Mouse (Mus musculus) left cerebral cortex, postnatal 36 days (tissue): ENCODE measurements at regions not wholly inside any gene's neighbourhood (a gene's known extent, or its start where the extent isn't known, plus 50 kb on each side); places are given as distances from the start of the nearest gene placed in this dataset.

Experiments used
- DNase-seq, 2 experiments: peaks; one replicate each; pipeline ENCODE4 v3.0.0; 2021 to 2022; ENCODE audit warnings: low spot score in 2 of 2, mixed read lengths in 1 of 2
- intact Hi-C: fragments of 180-260 bp; cut with DNase I; formaldehyde crosslinking; loops from one replicate; pipeline ENCODE4 v1.15.1; 2025

DNA sequence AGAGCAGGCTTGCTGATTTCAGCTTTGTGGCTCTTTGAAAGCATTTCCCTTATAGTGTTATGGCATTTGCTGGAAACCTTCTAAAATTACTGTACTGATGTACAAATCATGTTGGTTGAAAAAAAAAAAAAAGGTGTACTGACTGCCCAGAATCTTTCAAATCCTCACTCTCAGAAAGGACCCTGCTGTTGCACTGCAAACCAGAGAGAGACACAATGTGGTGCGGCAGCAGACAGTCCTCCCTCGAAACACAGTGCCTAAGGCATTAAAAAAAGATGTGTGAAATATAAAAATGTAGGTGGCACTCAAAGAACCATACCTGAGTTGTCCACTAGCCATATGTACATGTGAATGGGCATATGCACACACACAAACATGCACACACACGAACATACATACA is 128.3 kb downstream of the Actr3 start:
- DNase-seq: no peak
- intact Hi-C loops: no loop called here

DNA sequence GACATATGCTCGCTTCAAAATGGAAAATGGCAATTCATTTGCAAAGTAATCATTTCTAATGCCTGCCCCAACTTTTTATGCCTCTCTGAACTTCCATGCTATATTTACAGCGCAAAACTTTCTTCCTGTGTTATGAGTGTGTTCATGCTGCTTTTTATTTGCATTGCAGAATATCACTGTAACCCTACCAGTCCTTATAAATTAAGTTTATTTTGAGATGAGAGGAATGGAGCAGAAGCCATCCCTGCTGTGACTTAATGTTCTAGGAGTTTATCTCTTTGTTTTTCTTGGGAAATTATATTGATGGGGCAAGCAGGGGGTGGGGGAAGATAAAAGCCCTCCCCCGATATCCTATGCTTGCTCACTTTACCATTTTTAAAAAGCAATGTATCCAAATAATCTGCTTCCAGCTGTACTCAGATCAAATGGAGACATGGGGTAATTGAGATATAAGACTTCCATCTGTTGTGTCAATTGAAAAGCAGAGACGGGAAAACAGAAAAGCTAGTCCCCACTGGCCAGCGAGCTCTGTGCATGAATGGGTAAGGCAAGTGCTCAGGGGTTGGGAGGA is 136.9 kb downstream of the Actr3 start:
- intact Hi-C loops: no loop called here
- no peak for DNase-seq

DNA sequence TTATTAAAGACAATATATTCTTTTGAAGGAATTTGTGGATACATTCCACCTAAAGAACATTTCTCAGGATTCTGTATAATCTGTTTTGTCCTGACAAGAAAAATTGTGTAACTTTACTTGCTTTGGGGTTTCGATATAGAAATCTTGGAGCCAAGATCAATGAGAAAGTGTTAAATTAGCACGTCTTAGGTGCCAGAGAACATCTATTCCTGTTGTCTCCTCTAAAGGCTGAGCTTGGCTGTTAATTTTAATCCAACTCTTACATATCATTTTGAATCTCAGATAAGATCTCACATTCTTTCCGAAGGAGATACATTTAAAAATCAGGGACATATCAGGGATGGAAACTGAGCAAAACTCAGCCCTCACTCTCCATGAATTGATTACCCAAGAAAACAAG is 139.9 kb downstream of the Actr3 start:
- intact Hi-C loops: no loop called here
- no peak for DNase-seq

DNA sequence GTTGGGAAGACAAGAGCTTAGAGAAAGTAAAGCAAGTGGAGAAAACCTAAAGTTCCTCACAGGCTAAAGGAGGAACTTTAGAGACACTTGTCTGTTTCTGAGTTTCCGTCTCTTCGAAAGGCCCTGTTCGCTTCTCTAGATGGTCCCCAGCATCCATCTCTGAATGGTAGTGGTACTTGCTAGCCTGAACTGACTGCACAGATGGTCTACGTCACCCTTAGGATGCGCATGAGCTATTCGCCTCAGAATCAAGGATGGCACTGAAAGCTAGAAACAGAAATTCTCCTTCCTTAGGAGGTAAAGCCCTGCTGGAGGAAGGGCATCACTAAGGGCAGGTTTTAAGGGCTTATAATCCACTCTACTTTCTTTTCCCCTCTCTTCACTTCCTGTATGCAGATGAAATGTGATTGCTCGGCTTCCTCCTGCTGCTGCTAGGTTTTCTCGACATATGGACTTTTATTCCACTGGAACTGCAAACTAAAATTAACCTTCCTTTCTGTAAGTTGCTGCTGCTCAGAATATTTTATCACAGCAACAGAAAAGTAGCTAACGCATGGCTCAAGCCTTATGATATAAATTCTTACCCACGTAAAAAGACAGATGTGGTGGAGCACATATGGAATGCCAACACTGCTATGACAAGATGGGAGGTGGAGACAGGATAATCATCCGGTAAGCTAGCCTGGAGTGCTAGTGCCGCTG is 145.1 kb downstream of the Actr3 start:
- DNase-seq: no peak
- intact Hi-C loops: no loop called here

DNA sequence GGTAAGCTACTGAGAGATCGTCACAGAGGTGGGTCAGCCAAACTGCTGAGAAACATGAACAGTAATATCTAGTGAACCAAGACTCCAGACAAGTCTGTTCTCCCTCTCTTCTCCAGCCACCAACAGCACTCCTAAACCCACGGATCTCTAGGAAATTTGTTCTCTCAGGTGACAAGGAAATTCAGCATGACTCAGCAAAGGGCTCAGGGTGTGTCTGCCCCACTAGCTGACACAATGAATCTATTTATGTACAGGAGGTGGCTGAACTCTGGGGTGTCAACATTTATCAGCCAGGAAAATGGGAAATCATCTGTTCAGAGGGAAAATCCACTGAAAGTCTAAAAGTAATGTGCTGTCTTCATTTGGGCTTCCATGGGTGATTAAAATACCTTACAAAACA is 149.2 kb downstream of the Actr3 start:
- no peak for DNase-seq
- intact Hi-C loops: no loop called here

DNA sequence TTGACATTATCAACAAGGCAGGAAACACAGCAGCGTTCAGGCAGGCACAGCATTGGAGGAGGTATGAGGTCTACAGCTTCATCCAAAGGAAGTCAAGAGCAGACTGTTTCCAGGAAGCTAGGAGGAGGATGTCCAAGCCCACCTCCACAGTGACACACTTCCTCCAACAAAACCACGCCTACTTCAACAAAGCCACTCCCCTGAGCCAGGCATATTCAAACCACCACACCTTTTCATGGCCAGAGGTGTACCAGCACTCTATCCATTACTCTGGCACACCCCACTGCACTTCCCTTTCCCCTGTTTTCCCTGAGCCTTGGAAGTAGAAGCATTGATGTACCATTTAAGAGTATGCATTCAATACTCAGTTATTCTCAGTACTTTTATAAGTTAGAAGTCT is 150.8 kb downstream of the Actr3 start:
- no peak for DNase-seq
- intact Hi-C loops: no loop called here

DNA sequence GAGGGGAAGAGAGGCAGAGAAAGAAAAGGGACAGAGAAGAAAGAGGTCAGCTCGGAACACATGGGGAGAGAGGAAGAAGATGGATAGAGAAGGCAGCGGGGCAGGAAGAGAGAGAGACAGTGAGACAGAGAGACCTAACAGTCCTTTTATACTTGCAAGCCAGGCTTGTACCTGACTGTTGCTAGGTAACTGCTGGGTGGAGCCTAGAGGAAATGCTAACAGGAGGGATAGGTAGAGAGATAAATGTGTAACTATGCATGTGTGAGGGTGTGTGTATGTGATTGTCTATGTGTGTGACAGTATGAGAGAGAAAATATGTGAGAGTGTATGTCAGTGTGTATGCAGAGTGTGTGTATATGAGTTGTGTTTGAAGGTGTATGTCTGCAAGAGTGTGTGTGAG is 161.8 kb downstream of the Actr3 start:
- no peak for DNase-seq
- intact Hi-C loops: no loop called here

DNA sequence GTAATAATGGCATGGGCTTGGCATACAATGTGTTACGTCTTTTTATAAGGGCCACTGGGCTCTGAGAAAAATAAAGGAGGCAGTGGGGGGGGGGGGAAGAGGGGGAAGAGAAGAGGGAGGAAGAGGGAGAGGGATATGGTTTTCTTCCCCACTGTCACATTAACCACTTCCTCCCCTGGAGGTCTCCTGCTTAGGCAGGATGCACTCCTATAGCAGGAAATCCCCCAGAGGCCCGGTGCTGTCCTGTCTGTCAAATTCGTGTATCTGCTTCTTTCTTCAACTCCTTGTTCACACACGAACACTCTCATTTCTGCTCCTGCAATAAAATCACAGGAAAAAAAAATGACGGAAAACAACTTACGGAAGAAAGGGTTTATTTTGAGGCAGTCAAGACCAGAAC is 171.8 kb downstream of the Actr3 start:
- intact Hi-C loops: no loop called here
- no peak for DNase-seq

DNA sequence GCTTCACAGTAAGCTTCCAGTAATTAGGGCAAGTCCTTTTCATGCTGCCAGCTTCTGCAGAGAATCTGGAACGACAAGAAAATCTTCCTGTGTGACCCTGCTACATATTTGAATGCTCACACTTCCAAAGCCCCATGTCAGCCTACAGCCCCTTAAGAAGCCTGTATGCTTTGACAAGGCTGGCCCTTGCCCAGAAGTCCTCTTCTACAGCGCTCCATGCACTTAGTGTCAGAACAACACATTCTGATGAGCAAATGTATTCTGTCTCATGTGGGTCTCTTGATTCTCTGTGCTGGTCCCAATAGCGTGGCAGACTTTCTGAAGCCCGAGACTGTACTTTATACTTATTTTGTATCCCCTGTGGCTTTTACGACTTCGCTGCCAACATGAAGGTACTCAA is 172.5 kb downstream of the Actr3 start:
- no peak for DNase-seq
- intact Hi-C loops: no loop called here

DNA sequence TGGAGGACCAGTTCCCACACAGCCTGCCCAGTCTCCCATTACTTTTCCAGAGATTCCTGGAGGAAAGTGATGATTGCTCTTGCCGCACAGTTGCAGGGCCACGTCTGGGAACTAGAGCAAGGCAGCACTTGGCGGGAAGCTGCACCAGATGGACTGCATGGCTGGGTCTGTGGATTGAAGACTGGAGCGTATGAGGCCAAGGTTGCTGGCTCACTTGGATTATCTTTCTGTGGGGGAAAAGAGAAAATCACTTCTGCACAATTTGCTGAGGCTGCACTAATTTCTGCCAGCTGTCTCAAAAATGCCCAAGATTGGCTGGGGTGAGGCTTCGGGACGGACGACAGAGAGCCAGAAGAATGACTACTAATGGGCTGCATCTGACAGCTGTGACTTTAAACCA is 193.2 kb downstream of the Actr3 start:
- no peak for DNase-seq
- intact Hi-C loops: no loop called here

DNA sequence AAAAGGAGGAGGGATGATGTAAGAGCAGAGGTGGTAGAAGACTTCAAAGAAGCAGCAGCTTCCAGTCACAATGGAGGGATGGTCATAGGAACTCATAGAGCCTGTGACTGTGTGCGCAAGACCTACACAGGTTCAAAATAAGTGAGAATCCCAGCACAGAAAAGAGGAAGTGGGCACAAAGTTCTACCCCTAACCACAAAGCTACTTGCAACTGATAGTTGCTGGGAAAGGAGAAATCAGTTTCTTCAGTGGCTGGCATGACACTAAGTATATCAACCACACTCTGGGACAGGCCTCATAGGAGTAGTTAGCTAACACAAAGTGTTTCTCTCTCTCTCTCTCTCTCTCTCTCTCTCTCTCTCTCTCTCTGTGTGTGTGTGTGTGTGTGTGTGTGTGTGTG is 193.8 kb downstream of the Actr3 start:
- DNase-seq: no peak
- intact Hi-C loops: no loop called here

DNA sequence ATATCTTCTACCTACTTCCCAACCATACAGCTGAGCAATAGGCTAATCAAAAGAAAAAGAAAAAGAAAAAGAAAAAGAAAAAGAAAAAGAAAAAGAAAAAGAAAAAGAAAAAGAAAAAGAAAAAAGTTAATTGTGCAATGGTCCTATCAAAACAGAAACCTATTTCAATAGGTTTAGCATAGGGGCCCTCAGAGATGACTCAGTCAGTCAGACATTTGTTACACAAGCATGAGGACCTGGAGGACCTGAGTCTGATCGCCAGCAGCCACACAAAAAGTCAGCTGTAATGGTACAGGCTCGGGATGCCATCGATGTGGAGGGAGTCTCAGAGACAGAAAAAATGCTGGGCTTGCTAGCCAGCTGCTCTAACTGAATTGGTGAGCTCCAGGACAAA is 197.9 kb downstream of the Actr3 start:
- intact Hi-C loops: no loop called here
- DNase-seq: no peak

DNA sequence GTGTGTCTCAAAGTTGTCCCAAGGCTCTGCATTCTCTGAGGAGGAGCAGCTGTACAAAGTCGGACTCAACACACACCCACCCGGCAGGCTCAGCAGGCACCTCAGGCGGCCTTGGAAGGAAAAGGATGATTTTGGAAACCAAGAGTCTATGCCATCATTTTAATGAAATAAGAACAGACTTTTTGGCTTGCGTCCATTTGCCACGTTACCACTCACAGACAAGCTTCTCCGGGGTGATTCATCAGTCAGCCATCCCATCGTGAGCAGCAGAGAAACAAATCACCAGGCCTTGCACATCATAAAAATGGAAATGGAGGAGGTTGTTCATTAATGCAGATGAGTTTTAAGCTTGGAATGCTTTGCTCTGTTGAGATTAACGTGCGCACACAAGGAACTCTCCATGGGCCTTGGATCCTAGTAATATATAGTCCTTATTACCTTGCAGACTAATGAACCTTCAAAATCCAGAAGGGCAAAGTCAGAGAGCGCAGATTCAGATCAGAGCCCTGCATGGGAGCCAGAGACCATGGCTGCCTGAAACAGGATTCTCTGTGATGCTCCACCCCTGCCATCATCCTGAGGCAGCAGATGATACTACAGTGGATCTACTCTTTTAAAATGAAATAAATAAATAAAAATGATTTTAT is 198.5 kb downstream of the Actr3 start:
- intact Hi-C loops: no loop called here
- DNase-seq: peak; percentile 59 to 62

DNA sequence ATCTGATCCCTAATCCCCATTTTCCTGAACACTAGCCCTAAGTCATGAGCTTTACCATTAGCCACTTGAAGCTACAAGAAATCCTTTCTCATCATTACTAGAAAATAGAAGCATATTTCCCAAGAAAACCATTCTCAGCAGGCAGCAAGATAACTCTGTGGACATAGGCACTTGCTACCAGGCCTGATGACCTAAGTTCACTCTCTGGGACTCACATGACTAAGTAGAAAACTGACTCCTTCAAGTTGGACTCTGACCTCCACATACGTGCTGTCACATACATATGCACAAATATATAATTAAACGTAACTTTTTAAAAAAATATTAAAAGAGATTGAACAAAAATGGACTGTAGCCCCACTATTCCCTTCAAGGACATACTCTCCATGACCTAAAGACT is 200.8 kb downstream of the Actr3 start:
- no peak for DNase-seq

DNA sequence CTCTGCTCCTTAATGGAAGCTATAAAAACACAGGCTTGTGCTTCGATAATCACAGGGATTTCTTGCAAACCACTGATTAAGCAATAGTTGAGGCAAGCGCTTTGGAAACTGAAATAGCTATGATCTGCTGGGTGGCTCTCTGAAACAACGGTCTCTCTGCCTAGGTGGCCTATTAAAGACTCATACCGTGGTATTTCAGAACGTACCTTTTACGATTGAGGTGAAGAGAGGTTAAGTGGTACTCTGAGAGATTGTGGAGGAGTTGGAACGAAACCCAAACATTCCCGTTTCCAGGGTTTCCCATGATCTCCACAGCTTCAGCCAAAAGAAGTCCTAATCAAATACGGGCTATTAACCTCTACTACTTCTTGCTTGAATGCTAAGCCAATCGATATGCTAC is 212.2 kb downstream of the Actr3 start:
- no peak for DNase-seq
- intact Hi-C loops: no loop called here

More for the DNA sequence above, 200.8 kb downstream of the Actr3 start:
- intact Hi-C loops: no loop called here

DNA sequence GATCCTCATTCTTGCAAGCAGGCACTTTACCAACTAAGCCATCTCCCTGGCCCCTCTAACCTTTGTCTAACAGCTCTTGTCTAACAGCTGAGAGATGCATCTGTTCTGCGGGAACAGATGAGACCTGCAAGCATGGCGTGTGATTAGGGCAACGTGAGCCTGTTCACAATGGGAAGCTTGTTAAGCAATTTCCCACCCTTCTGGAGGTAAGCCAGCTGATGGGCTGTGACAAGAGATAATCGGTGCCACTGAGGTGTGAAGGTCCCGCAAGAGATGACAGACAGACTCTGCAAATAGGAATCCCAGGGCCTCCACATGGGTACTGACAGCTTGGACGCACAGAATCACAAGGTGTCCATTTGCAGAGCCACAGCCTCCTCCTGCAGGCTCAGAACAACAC is 219.3 kb downstream of the Actr3 start:
- no peak for DNase-seq

DNA sequence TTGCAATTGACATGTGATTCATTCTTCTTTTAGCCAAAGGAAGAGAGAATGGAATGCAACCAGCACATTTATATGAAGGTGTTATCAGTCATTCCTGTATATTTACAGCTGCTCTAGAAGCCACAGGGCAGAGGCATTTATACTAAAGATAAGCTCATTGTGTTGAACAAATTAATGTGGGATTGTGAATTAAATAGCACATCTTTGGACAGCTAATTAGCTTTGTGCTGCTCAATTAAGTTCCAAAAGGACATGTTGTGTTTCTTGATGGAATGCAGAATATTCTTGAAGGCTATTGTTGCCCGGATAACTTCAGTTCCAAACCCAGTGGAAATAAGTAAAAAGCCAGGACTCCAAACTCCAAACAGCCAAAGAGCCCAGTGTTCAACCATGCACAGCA is 248.4 kb downstream of the Actr3 start:
- intact Hi-C loops: no loop called here
- no peak for DNase-seq

More for the DNA sequence above, 219.3 kb downstream of the Actr3 start:
- intact Hi-C loops: no loop called here

DNA sequence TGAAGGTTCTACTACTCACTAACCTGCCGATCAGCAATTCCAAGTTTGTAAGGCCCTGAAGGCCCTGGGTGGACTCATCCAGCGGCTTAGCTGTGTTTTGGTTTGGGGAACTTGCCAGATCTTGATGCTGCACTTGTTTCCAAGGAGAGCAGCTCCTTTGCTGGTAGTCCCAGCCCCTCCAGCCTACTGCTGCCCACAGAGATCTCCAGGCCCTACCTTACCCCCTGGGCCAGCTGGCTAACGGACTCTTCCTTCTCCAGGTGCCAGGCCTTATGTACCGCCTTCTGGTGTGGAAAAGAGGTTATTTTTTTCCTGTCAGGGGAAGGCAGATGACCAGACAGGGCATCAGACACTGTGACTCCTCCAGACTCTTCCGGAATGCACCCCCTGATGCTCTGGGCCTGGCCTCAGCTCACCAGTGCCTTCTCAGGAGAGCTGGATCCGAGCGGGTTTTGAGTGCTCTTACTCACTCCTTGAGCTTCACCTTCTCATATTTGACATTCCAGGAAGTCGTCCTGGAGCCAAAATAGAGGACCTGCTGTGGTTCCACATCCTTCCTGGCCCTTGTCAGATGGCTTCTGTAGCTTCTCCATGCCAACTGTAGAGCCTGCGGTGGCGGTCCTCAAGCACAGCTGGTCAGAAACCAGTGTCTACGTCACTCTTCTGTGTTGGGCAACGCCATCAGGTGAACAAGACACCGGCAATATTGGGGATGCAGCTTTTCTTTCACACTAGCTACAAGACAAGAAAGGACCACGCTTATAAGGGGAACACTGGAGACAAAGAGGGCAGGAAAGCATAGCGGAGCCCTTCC is 259.2 kb downstream of the Actr3 start:
- intact Hi-C loops: no loop called here
- DNase-seq: no peak

DNA sequence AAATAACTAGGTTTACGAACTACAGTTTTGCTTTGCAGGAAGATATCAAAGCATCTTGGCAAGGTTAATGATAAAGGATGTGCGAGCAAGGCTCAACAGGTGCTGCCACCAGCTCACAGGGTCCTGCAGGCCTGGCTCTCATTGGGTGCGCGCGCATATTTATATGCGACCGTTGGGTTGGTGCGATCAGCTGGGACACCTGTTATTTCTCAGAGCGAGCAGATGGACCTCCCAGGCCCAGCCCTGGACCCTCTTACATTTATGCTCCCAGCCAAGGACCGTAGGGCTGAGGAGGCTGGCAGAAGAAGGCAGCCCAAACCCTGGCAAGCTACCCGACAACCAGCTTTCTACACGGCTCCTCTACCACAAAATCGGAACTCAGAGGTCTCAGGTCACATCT is 260.8 kb downstream of the Actr3 start:
- intact Hi-C loops: no loop called here
- DNase-seq: no peak

DNA sequence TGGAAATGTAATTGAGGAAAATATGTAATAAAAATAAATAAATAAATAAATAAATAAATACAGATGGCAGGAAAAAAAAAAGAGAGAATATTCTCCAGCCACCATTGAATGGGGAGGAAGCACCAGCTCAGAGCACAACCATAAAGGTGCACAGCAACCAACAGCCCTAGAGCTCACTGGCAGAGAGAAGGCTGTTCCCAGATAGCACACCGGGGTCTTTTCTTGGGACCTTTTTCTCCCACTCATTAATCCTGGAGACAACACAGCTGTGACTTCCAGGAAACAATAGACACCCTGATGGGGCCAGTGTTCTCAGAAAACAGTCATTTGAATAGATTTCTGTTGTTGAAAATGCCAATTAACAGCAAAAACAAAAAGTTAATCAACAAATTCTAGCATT is 263.1 kb downstream of the Actr3 start:
- intact Hi-C loops: no loop called here
- DNase-seq: no peak

DNA sequence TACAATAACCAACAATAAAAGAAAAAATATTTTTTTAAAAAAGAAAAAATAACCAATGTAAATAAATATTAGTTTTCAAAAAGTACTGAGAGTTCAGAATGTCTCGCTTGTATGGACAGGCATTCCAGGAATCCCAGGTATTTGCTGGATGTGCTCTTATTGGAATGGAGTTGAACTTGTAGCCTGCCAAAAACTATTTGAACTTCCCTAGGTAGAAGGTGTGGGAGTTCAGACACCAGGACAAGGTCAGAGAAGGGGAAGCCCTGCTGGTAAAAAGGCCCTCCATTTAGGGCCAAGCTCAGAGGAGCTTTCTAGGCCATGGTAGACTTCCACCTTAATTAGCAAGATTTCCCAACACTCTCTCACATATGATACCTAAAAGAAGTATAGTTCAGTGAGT is 270.3 kb downstream of the Actr3 start:
- intact Hi-C loops: no loop called here
- DNase-seq: no peak
